Mouse (Mus musculus): Measurements from ENCODE around the gene Gatad2a. TPM values are rescaled to one million over a fixed set of nuclear protein-coding genes. Genes with fewer than 3 reads are reported as not detected.

The Gatad2a gene
- polyA plus RNA-seq, 1 experiment from 2014 or later: 54.7 TPM

DNA sequence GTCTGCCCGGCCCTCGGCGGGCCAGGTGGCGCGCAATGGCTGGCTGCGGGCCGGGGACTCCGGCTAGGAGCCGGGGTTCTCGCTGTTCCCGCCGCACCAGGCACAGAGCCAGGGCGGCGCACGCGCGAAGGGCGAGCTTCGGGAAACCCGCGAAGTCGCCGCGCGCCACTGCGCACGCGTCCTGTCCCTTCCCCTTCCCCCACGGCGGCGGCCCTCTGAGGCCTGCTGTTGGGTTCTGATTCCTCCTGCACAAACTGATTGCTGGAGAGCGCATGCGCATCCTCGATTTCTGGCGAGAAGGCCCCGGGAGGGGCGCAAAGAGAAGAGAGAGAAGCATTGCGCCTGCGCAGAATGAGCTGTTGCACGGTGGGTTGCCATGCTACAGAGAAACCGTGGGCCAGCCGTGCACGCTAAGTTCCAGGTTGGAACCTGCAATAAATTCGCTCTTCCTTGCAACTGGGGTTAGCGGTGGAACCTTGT is 93.1 kb downstream of the Gatad2a start:
- H3K4me3 ChIP-seq (replicated peaks): peak overlapping the region; percentile 64
- H3K9ac ChIP-seq: peak overlapping the region; percentile 58
- under 1% methylated on average over 45 of the region's 45 CpGs for WGBS
- H3K36me3 ChIP-seq: 0 out of 2 replicates have a peak, but pooled peaks cover 4% of the 10 kb centered on the region
- H3K9me3 ChIP-seq: no peaks in the 10 kb centered on the region
- H3K4me1 ChIP-seq (replicated peaks): peaks cover 20% of the 10 kb centered on the region
- H3K4me2 ChIP-seq (replicated peaks): peak overlapping the region; percentile 96
- peak; percentile 91 for ATAC-seq
- H3K27me3 ChIP-seq (replicated peaks): no peaks in the 10 kb centered on the region
- peak overlapping the region; percentile 92 for H3K27ac ChIP-seq

DNA sequence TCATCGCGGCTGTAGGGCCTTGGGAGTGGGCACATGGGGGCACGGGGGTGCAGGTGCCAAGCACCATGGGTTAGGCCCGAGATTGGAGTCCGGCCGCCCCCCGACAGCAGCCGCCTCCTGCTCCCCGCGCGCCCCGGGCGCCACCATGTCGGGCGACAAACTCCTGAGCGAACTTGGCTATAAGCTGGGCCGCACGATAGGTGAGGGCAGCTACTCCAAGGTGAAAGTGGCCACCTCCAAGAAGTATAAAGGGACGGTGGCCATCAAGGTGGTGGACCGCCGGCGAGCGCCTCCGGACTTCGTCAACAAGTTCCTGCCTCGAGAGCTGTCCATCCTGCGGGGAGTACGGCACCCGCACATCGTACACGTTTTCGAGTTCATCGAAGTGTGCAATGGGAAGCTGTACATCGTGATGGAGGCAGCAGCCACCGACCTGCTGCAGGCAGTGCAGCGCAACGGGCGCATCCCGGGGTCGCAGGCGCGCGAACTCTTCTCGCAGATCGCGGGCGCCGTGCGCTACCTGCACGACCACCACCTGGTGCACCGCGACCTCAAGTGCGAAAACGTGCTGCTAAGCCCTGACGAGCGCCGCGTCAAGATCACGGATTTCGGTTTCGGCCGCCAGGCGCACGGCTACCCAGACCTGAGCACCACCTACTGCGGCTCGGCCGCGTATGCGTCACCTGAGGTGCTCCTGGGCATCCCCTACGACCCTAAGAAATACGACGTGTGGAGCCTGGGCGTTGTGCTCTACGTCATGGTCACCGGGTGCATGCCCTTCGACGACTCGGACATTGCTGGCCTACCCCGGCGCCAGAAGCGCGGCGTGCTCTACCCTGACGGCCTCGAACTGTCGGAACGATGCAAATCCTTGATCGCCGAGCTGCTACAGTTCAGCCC is 93.8 kb downstream of the Gatad2a start, which contains the start of the genes Tssk6, Ndufa13 and Yjefn3:
TSS of gene Tssk6 (plus strand) at position 22 of the 900 bp plus-strand sequence.
TSS of gene Ndufa13 (minus strand) at position 396 of the 900 bp plus-strand sequence.
TSS of gene Yjefn3 (minus strand) at position 550 of the 900 bp plus-strand sequence.
- ATAC-seq: peak; percentile 50
- whole genome bisulfite sequencing: 4% methylated on average over 89 of the region's 89 CpGs

DNA sequence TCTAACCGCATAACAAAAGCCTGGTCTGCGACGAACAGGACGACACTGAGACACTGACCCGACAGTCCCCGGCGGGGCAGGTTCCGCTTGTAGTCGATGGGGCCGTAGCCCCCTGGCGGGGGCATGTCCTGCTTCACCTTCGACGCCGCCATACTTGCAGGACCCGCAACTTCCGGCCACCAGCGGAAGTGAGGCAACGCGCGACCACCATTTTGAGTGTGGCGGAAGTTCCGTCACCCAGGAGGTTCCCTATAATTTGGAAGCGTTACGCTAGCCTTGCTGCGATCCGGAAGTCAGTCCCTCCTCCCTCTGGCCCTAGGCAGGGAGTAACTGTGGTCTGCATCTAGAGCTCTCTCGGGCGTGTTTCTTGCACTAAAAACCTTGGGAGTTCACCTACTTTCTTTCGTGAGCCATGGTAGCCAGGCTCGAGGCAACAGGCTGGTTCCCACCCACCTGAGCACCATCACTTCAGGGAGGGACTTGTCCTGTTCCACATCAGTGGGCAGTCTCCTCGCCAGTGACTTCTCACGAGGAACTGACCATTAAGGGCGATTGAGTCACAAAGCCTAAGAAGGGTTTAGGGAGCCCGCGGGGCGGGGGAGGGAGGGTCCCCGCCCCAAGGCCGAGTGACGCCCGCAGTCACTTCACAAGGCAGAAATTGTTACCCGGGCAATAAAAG is 94.6 kb downstream of the Gatad2a start:
- Histone ChIP-seq H3K9me3 (no peaks in the 10 kb centered on the region), H3K9ac (peak overlapping the region; percentile 82), H3K27me3 (replicated peaks) (no peaks in the 10 kb centered on the region), H3K36me3 (0 out of 2 replicates have a peak, but pooled peaks cover 4% of the 10 kb centered on the region), H3K27ac (peak overlapping the region; percentile 92), H3K4me1 (replicated peaks) (peaks cover 20% of the 10 kb centered on the region), H3K4me3 (replicated peaks) (peak overlapping the region; percentile 64), H3K4me2 (replicated peaks) (peak overlapping the region; percentile 96)
- WGBS: 2% methylated on average over 41 of the region's 41 CpGs
- ATAC-seq: peak; percentile 76

More for the DNA sequence above, 93.8 kb downstream of the Gatad2a start, which contains the start of the genes Tssk6, Ndufa13 and Yjefn3:
- H3K4me1 ChIP-seq (replicated peaks): peaks cover 20% of the 10 kb centered on the region
- H3K36me3 ChIP-seq: 0 out of 2 replicates have a peak, but pooled peaks cover 4% of the 10 kb centered on the region
- peak within 1 kb of the TSS; percentile 64 for H3K4me3 ChIP-seq (replicated peaks)
- H3K9me3 ChIP-seq: no peaks in the 10 kb centered on the region
- H3K9ac ChIP-seq: peak within 1 kb of the TSS; percentile 82
- H3K27ac ChIP-seq: peak within 1 kb of the TSS; percentile 92
- peak within 1 kb of the TSS; percentile 96 for H3K4me2 ChIP-seq (replicated peaks)
- no peaks in the 10 kb centered on the region for H3K27me3 ChIP-seq (replicated peaks)

DNA sequence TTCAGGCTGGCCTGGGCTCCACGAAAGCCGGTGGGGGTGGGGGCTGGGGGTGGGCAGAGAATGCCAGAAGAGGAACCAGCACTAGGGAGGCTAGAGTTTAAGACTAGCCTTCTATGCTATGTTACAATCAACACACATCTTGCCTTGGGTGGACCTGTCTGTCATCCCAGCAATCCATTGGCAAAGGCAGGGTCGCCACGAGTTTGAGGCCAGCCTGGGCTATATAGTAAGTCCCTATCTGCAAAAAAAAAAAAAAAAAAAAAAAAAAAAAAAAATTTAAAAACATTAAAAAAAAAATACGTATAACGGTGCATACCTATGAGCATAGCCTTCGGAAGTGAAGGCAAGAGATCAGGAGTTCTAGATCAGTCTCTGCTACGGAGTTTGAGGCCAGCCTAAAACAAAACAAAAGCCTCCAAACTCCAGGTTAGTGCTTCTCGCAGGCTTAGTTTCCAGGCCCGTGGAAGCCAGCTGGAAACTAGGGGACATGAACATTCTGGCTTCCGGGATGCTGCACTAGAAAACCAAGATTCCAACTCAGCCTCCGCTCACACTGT is 95.2 kb downstream of the Gatad2a start:
- WGBS: 13% methylated on average over 12 of the region's 12 CpGs
- no peak for ATAC-seq

DNA sequence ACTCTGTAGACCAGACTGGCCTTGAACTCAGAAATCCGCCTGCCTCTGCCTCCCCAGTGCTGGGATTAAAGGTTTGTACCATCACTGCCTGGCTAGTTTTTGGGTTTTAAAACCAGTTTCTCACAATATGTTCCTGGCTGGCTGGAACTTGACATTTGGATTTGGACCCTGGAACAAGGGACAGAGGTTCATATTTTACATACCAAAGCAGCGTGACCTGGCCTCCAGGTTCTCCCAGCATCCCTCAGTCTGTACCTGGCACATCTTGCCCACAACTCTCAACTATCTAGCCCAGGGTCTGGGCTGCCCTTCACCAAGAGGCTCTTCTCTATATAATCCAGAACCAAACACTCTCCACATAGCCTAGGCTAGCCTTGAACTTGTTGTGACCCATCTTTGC is 96.3 kb downstream of the Gatad2a start:
- peak overlapping the region; percentile 96; the same call in 1 of the 2 replicates for H3K4me2 ChIP-seq (replicated peaks)

More for the DNA sequence above, 95.2 kb downstream of the Gatad2a start:
- H3K36me3 ChIP-seq: 0 out of 2 replicates have a peak, but pooled peaks cover 4% of the 10 kb centered on the region
- H3K4me1 ChIP-seq (replicated peaks): peaks cover 20% of the 10 kb centered on the region
- H3K9ac ChIP-seq: peak overlapping the region; percentile 82
- H3K27ac ChIP-seq: peak overlapping the region; percentile 92
- H3K27me3 ChIP-seq (replicated peaks): no peaks in the 10 kb centered on the region
- H3K9me3 ChIP-seq: no peaks in the 10 kb centered on the region
- H3K4me3 ChIP-seq (replicated peaks): peak overlapping the region; percentile 64
- peak overlapping the region; percentile 96 for H3K4me2 ChIP-seq (replicated peaks)

DNA sequence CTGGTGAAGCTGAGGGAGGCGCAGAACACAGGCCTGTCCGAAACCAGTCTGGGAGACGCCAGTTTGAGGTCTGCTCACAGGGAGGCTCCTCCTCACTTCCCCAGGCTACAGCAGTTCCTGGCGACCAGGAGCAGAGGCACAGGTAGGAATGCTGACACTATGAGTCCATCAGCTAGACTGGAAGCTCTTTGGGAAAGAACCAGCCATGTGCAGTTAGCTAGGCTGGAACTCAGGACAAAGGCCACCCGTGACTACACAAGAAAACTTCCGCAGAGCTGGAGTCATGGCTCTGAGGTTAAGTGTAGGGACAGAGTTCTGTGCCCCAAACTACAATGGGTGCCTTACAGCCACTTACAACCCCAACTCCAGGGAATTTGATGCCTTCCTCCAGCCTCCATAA is 98.3 kb downstream of the Gatad2a start:
- Histone ChIP-seq H3K27me3 (replicated peaks) (no peaks in the 10 kb centered on the region), H3K4me1 (replicated peaks) (peaks cover 23% of the 10 kb centered on the region), H3K9ac (peak overlapping the region; percentile 9; the same call in 1 of the 2 replicates), H3K9me3 (no peaks in the 10 kb centered on the region), H3K27ac (no peak overlapping the region), H3K4me3 (replicated peaks) (no peak overlapping the region), H3K36me3 (peaks cover 14% of the 10 kb centered on the region; the same call in 1 of the 2 replicates), H3K4me2 (replicated peaks) (no peak overlapping the region)
- 81% methylated on average over 6 of the region's 6 CpGs for WGBS
- ATAC-seq: no peak

More for the DNA sequence above, 96.3 kb downstream of the Gatad2a start:
- H3K27ac ChIP-seq: no peak overlapping the region
- no peak for ATAC-seq
- no peaks in the 10 kb centered on the region for H3K9me3 ChIP-seq
- H3K4me3 ChIP-seq (replicated peaks): no peak overlapping the region
- no peak overlapping the region for H3K9ac ChIP-seq
- 0 out of 2 replicates have a peak, but pooled peaks cover 4% of the 10 kb centered on the region for H3K36me3 ChIP-seq
- WGBS: 92% methylated on average over 2 of the region's 2 CpGs
- peaks cover 27% of the 10 kb centered on the region for H3K4me1 ChIP-seq (replicated peaks)
- no peaks in the 10 kb centered on the region for H3K27me3 ChIP-seq (replicated peaks)

DNA sequence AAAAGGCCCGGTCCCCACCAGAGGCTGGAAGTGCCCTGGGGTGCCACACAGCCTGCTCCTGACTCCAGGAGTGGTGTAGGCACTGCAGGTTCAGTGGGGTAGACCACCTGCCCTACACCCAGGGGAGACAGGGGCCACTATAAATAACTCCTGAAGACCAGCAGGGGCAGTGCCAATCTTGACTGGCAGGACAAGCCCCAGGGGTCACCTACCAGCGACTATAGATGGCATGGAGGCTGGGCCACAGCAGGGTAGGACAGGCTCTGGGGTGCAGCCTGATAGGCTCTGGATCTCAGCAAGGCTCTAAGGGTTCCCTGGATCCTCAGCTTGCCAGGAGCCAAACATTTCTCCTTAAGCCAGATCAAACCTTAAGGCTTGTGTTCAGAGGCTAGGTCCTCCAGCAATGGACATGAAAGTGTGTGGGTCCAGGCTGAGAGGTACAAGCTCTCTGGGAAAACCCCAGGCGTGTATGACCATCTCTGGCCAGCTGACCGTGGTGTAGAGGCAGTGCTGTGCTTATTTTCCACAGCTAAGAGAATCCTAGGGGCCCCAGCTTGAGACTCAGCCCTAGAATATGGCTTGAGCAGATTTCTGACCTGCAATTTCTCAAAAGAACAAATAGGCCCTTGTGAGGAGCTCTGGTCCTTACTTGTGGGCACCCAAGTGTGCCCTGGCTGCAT is 100.3 kb downstream of the Gatad2a start:
- peaks cover 15% of the 10 kb centered on the region; the same call in 1 of the 2 replicates for H3K36me3 ChIP-seq
- no peaks in the 10 kb centered on the region for H3K9me3 ChIP-seq
- H3K27me3 ChIP-seq (replicated peaks): peaks cover 3% of the 10 kb centered on the region
- no peak overlapping the region for H3K27ac ChIP-seq
- no peak overlapping the region for H3K4me2 ChIP-seq (replicated peaks)
- peaks cover 23% of the 10 kb centered on the region for H3K4me1 ChIP-seq (replicated peaks)
- ATAC-seq: no peak
- no peak overlapping the region for H3K4me3 ChIP-seq (replicated peaks)
- WGBS: 69% methylated on average over 4 of the region's 4 CpGs
- 0 out of 2 replicates have a peak overlapping the region, but pooled peaks have one; percentile 2 for H3K9ac ChIP-seq

DNA sequence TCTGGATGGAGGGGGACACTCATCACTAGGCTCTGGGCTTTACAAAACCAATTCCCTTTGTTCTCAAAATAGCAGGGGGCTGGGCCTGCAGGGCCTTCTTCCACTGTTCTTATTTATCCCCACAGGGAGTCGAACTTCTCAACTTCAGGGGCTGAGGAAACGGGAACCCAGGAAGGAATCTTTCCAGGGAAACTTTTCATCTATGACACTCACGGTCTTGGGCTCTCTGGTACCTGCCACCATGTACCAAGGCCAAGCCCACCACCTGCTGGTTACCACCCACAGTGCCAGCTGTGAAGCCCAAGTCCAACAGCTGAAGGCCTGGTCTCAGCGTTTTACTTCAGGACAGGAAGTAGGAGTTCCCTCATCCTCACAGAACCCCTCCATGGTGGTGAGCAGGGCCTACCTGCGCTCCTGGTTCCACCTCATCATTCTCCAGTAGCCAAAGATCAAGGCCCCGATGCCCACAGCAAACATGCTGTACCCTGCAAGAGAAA is 101.3 kb downstream of the Gatad2a start:
- Histone ChIP-seq H3K27me3 (replicated peaks) (peaks cover 12% of the 10 kb centered on the region), H3K4me3 (replicated peaks) (no peak overlapping the region), H3K27ac (no peak overlapping the region), H3K36me3 (peaks cover 15% of the 10 kb centered on the region; the same call in 1 of the 2 replicates), H3K4me2 (replicated peaks) (no peak overlapping the region), H3K4me1 (replicated peaks) (peaks cover 13% of the 10 kb centered on the region), H3K9me3 (no peaks in the 10 kb centered on the region), H3K9ac (no peak overlapping the region)
- WGBS: 66% methylated on average over 6 of the region's 6 CpGs
- ATAC-seq: no peak

DNA sequence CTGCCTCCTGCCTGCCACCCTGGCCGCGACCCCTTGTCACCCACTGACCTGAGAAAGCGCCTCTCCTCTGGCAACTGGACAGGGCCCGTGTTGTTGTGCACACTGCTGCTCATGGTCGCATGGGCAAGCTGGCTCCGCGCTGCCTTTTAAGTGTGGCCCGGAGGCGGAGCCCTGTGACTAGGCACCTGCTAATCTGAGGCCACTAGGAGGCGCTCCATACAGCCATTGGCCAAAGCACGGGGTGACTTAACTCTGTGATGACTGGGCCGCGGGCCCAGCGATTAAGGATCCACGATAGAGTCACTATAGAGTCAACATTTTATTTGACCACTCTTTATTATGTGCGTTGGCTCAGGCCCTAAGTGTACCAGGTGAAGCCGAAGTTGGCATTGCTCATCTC is 102.3 kb downstream of the Gatad2a start:
- 43% methylated on average over 17 of the region's 17 CpGs for WGBS
- no peak overlapping the region for H3K9ac ChIP-seq
- H3K27ac ChIP-seq: no peak overlapping the region
- H3K9me3 ChIP-seq: no peaks in the 10 kb centered on the region
- peaks cover 11% of the 10 kb centered on the region; the same call in 1 of the 2 replicates for H3K36me3 ChIP-seq
- H3K4me2 ChIP-seq (replicated peaks): no peak overlapping the region
- H3K4me3 ChIP-seq (replicated peaks): no peak overlapping the region
- ATAC-seq: peak; percentile 34
- H3K4me1 ChIP-seq (replicated peaks): peaks cover 15% of the 10 kb centered on the region
- H3K27me3 ChIP-seq (replicated peaks): peaks cover 22% of the 10 kb centered on the region

DNA sequence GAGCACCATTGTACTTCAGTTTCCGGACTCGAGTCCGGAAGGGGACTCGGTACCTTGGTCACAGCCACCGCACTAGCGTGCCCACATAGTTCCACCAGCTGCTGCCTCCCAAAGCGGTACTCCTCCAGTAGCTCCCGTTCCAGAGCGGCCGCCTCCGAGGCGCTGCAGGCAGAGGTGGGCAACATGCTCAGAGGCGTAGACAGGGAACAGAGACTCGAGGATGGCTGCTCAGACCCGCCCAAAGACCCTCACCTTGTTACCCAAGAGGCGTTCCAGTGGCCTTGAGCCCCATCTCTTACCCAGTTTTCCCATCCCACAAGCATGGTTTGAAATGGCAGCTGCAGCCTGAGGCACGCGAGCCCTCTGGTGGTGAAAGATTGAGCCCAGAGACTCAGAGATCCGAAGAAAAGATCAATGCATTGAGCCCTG is 105.4 kb downstream of the Gatad2a start:
- Histone ChIP-seq H3K4me1 (replicated peaks) (peaks cover 37% of the 10 kb centered on the region), H3K36me3 (peaks cover 11% of the 10 kb centered on the region; the same call in 1 of the 2 replicates), H3K27me3 (replicated peaks) (peaks cover 53% of the 10 kb centered on the region), H3K9ac (no peak overlapping the region), H3K4me3 (replicated peaks) (no peak overlapping the region), H3K9me3 (no peaks in the 10 kb centered on the region), H3K4me2 (replicated peaks) (no peak overlapping the region), H3K27ac (no peak overlapping the region)
- 50% methylated on average over 19 of the region's 19 CpGs for WGBS
- ATAC-seq: no peak

DNA sequence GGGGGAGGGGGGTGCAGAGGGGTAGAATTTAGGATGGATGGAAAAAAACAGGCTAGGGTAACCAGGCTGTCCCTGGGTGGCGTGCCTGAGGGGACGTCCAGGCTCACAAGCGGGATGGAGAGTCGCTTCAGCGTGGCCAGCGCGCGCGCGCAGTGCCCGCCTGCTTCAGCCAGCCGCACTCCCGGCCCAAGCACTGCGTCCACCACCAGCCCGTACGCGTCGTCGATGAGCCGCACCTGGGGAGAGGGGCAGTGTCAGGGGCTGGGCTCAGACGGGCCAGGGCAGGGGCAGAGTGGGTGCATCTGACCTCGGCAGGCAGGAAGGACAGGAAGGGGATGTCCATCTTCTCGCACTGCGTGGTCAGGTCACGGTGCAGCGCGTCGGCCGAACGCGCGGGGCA is 107.3 kb downstream of the Gatad2a start:
- Histone ChIP-seq H3K9ac (no peak overlapping the region; the same call in 1 of the 2 replicates), H3K27ac (no peak overlapping the region), H3K4me2 (replicated peaks) (peak overlapping the region; percentile 48), H3K9me3 (no peaks in the 10 kb centered on the region), H3K4me1 (replicated peaks) (peaks cover 34% of the 10 kb centered on the region), H3K36me3 (peaks cover 4% of the 10 kb centered on the region; the same call in 1 of the 2 replicates), H3K27me3 (replicated peaks) (peaks cover 72% of the 10 kb centered on the region), H3K4me3 (replicated peaks) (peak overlapping the region; percentile 17)
- 0 out of 2 replicates have a peak, but pooled peaks have one; percentile 11 for ATAC-seq
- WGBS: 3% methylated on average over 32 of the region's 32 CpGs
